Mouse (Mus musculus): Measurements from ENCODE around the gene Cnn3.

DNA sequence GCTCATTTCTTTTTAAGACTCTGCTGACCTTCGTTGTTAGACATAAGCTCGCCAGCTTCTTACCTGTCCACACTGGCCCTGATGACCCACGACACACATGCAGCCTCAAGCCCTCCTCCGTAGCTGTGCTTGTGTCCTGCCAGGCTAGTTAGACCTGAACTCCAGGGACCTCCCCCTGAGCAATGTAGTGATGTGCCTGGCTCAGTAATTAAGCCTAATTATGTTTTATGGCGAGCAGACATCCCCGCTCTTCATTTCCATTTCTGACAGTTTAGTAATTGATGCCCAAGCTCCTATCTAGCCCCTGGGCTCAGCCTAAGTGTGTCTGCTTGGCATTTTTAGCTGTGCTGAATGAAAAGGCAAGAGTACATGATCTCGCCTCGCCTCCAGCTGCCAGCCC is 22.3 kb downstream of the Cnn3 start:
- no peak for TF ChIP-seq CTCF (IDR thresholded peaks at IDR 0.05; ENCODE audit: control insufficient read depth, insufficient read depth, low read length)
- TF ChIP-seq POLR2A (IDR thresholded peaks at IDR 0.05; ENCODE audit: borderline replicate concordance, control insufficient read depth, low read depth, low read length): no peak
